Mouse (Mus musculus) lung, adult 10 weeks (tissue): ENCODE data around the gene Olfr1490. TPM values are rescaled to one million over a fixed set of nuclear protein-coding genes. Genes with fewer than 3 reads are reported as not detected.

Experiments used
- polyA plus RNA-seq: library from polyadenylated mRNA; stranded (reverse); fragments of 350-450 nt; fragmentation: Illumina TruSeq; extraction: RNeasy Lipid Tissue Mini Kit (QIAGEN cat#74804); gene quantifications from one replicate; pipeline ENCODE4 v1.2.3, GENCODE M21; 2014; ENCODE audit warnings: low read depth, low replicate concordance; ENCODE audit not compliant: insufficient read depth

Gene Olfr1490
- polyA plus RNA-seq, result not detected

DNA sequence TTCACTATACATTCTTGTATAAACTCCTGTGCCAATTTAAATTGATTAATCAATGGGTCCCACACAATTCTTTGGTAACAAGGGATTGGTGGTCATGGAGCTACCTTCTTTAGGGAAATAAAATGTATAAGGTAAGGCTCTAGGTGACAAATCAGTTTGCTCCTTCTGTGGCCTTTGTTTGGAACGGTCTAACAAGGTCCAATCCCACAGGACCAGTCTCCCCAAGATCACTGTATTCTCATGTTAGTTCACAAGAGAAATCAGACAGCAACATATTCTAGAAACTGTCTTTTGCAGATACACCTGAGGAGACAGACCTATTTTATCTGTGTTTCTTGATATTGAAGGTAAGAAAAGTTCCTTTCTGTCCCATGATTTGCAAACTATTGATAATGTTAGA lies at the start of gene Olfr1490:
Gene Olfr1490, plus strand, starts transcription at position 301 of the 400 bp plus-strand sequence.

DNA sequence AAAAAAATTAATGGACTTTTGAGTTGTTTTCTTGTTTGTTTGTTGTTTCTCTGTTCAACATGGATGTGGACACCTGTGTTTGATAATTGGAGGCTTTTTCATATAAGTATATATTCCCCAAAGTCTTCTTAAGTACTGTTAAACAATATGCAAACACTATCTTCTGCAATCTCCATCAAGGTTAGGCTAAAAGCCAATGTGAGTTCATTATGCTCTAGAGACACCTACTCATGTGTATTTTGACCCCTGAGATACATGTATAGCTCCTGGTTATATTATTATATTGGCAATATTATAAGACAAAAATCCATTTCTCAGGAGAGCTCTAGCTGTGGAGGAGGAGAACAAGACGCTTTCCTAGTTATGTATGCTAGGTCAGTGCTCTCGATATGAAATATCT lies 33.8 kb upstream of the Olfr1490 start, which contains the start of gene Olfr1487:
Gene Olfr1487, plus strand, starts transcription at position 301 of the 400 bp plus-strand sequence.

DNA sequence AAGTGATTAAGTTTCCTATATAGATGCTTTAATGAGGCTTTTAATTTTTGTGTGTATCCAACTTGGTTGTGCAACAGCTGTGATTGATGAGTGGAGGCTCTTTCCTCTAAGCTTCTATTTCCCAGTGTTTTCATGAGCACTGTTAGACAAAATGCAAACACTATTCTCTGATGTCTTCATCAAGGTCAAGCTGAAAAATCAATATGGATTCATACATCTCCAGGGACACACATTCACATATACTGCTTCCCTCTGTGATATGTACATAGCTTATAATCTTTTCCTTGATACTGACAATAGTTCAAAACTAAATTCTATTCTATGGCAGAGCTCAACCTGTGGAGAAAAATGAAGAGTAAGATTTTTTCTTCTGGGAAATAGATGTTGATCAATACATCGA lies 19.6 kb upstream of the Olfr1490 start, which contains the start of gene Olfr1489:
Gene Olfr1489, plus strand, starts transcription at position 301 of the 400 bp plus-strand sequence.

DNA sequence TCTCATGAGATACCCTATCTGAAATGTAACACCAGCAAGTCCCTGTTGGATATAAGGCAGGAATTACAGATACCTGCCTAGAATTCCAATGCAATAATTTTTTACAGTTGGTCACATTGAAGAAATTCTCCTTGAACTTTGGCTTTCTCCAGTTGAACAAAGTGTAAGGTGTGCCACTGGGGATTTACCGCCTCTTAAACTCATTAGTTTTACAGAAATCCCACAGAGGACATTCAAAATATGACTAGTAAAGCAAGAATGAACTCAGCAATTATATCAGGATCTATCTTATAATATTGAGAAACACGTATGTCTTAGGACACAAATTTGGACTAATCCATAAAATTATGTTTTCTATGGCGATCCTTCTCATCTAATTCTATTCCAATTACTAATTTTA lies 46.1 kb downstream of the Olfr1490 start, which contains the start of gene Olfr1491:
Gene Olfr1491, plus strand, starts transcription at position 301 of the 400 bp plus-strand sequence.

Other genes starting within 250 kb of the Olfr1490 start
- gene Olfr1469, start 243.2 kb upstream of the Olfr1490 start, polyA plus RNA-seq, result not detected
- gene Olfr1471, start 207.7 kb upstream of the Olfr1490 start, polyA plus RNA-seq, result not detected
- not detected for gene Olfr1472, start 195.0 kb upstream of the Olfr1490 start, polyA plus RNA-seq
- not detected for gene Olfr1474, start 181.5 kb upstream of the Olfr1490 start, polyA plus RNA-seq
- gene Olfr1475, start 170.9 kb upstream of the Olfr1490 start, polyA plus RNA-seq, result not detected
- not detected for gene Olfr1477, start 150.5 kb upstream of the Olfr1490 start, polyA plus RNA-seq
- gene Olfr1480, start 123.2 kb upstream of the Olfr1490 start, polyA plus RNA-seq, result not detected
- gene Olfr1484, start 67.6 kb upstream of the Olfr1490 start, polyA plus RNA-seq, result not detected
- not detected for gene Olfr1487, start 33.7 kb upstream of the Olfr1490 start, polyA plus RNA-seq
- gene Olfr1489, start 19.5 kb upstream of the Olfr1490 start, polyA plus RNA-seq, result not detected
- not detected for gene Olfr1491, start 46.2 kb downstream of the Olfr1490 start, polyA plus RNA-seq
- not detected for gene Olfr1493-ps1, start 72.2 kb downstream of the Olfr1490 start, polyA plus RNA-seq
- gene Olfr1494, start 88.6 kb downstream of the Olfr1490 start, polyA plus RNA-seq, result not detected
- gene Olfr1495, start 113.5 kb downstream of the Olfr1490 start, polyA plus RNA-seq, result not detected
- not detected for gene Olfr1496, start 126.8 kb downstream of the Olfr1490 start, polyA plus RNA-seq
- not detected for gene Olfr1497, start 147.1 kb downstream of the Olfr1490 start, polyA plus RNA-seq
- gene Olfr1499, start 168.4 kb downstream of the Olfr1490 start, polyA plus RNA-seq, result not detected
- gene Olfr1500, start 179.4 kb downstream of the Olfr1490 start, polyA plus RNA-seq, result not detected
- gene Olfr1501, start 199.6 kb downstream of the Olfr1490 start, polyA plus RNA-seq, result not detected
- gene Olfr1502, start 210.7 kb downstream of the Olfr1490 start, polyA plus RNA-seq, result not detected
- not detected for gene Olfr1504, start 246.8 kb downstream of the Olfr1490 start, polyA plus RNA-seq